Mouse (Mus musculus) bone marrow, adult 2 months (tissue): ENCODE data around the gene Acad12.

Source experiments
- CTCF ChIP-seq: fragments of 200-500 bp; IDR thresholded peaks from 2 replicates; pipeline ENCODE4 v1.5.1; 2011; ENCODE audit warnings: low read length, control low read depth; ENCODE audit not compliant: control insufficient read depth, insufficient read depth
- POLR2A ChIP-seq: fragments of 200-500 bp; IDR thresholded peaks from 2 replicates; pipeline ENCODE4 v1.6.1; 2011; ENCODE audit warnings: low read depth, mild to moderate bottlenecking, control low read depth, low read length, borderline replicate concordance; ENCODE audit not compliant: control insufficient read depth

- TF ChIP-seq POLR2A: no peak
- TF ChIP-seq CTCF: no peak
These were observed 42.1 kb upstream of the Acad12 start for GRCm38 (mm10) chr5:121660897-121661254.
